Mouse (Mus musculus) liver, adult 2 months (tissue): ENCODE measurements around the gene Dnttip1.

Experiments used
- CTCF ChIP-seq: fragments of 200-500 bp; IDR thresholded peaks from 2 replicates; pipeline ENCODE4 v1.5.1; 2011; ENCODE audit warnings: low read depth, low read length, control low read depth
- POLR2A ChIP-seq: fragments of 200-500 bp; IDR thresholded peaks from 2 replicates; pipeline ENCODE4 v1.6.1; 2011; ENCODE audit warnings: low read length, control low read depth; ENCODE audit not compliant: insufficient read depth; ENCODE audit errors: extremely low read depth

GRCm38 (mm10) chr2:164739876-164740275, 5.9 kb upstream of the Dnttip1 start:
- TF ChIP-seq CTCF (no peak), POLR2A (no peak)
